Mouse (Mus musculus) erythroid progenitor cell, adult 5-6 weeks (primary cell): Measurements from ENCODE around the gene Mtrex. TPM values are rescaled to one million over a fixed set of nuclear protein-coding genes. Genes with fewer than 3 reads are reported as not detected.

ENCODE experiments used
- ATAC-seq: replicated peaks from 2 replicates; pipeline ENCODE4 v1.8.0; 2016; ENCODE audit warnings: moderate number of reproducible peaks, mild to moderate bottlenecking, moderate TSS enrichment, inconsistent platforms; ENCODE audit not compliant: poor library complexity, low FRiP score, severe bottlenecking
- total RNA-seq, 2 experiments: library from RNA; stranded (forward) in 1 of 2; stranded (reverse) in 1 of 2; fragments of 150-400 nt in 1 of 2; fragments of 186-747, 209-891 nt in 1 of 2; gene quantifications; 2 replicates each; pipeline versions ENCODE4 v1.2.3 to v1.2.4; 2015 to 2017; ENCODE audit warnings: low replicate concordance in 2 of 2

Gene Mtrex
- total RNA-seq, 2 experiments from 2014 or later = 49.7 to 52.4 TPM

DNA sequence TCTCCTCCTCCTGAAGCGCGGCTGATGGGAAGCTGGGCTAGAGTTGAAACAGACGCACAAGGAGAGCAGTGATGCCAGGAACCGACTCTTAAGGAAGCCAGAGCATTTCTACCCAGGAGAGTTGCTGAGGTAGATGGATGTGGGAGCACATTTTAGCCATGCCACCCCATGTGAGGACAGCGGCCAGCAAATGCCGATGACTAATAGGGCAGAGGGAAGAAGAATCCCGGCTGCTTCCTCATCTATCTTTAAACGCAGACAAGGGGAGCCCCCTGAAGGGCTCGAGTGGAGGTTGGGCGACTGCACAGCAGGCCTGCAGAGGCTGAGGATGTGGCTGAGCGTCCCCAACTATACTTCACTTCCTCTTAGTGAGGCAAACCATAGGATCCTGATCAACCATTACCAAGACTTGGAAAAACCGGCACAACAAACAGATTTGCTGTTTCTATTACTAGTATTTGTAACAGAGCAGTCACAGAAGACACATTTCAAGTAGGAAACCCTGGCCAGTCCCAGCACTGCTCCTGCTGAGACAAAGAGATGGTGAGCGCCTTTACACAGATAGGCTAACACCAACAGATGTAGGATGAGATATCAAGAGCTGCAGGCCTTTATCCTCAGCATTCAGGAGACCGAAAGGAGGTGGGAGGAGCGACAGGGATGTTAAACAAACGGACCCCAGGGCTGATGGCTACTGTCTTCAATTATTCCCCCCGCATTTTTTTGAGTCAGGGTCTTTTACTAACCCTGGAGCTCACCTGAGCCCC is 55.5 kb downstream of the Mtrex start:
- ATAC-seq = no peak

- no peak for ATAC-seq
These were observed 57.0 kb downstream of the Mtrex start for GRCm38 (mm10) chr13:112870039-112870690.

DNA sequence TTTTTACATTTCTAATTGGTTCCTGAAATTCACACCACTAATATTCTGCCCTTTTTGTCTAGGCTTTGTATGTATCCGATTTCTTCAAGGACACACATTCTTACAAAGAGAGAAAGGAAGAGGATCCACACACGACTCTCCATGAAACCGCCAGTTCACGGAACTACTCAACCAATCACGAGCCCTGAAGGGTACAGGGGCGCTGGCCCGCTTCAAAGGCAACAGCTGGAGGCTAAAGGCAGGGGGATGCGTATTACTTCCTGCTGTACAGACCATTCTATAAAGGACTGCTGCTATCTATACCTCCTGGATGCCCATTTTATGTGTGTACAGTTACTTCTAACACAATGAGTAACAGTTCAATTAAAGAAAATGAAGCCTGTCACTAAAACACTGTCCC is 59.8 kb downstream of the Mtrex start:
- no peak for ATAC-seq

DNA sequence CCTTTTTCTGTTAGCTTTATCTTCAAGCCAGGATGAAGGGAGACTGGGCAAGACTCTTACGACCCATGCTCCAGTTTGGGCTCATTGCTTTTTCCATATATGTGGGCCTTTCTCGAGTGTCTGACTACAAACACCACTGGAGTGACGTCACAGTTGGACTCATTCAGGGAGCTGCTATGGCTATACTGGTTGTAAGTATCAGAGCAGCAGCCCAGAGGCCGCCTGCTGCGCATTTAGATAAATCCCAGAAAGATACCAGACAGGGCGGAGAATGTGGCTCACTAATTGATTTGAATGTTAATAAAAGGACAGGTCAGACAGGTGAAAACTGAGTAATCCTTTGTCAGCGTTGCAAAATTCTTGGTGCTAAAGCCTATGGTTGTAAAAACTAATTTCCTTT is 60.4 kb downstream of the Mtrex start:
- ATAC-seq = peak; percentile 60; the same call in 1 of the 2 replicates

DNA sequence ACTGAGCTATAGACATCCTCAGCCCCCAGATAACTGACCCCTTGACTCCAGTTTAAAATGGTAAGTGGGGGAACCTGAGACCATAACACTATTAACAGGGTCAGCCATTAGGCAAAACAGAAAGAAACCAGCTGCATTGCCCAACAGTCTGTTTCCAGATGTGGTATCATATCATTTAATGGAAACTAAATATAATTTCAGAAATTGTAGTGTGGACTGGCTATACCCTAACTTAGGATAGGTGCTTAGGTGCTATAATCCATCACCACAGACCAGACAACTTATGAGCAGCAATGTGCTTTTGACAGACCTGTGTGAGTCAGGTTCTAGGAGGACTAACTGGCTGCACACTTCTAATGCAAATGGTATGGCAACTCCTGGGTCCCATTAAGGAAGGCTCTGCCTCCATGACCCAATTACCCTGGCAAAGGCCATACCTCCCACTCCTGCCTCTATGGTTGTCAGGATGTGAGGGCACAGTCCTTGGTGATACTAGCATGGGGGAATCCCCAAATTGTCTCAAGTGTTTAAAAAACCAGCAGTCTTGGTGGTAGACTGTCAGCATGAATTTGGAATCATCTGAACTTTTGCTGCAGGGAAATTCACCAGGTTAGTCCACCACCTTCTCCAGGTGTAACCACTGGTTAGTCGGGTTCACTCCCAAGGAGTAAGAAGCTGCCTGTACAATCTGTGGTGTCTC is 64.1 kb downstream of the Mtrex start:
- no peak for ATAC-seq

- ATAC-seq = no peak
These were observed 64.9 kb downstream of the Mtrex start for GRCm38 (mm10) chr13:112862342-112862741.

DNA sequence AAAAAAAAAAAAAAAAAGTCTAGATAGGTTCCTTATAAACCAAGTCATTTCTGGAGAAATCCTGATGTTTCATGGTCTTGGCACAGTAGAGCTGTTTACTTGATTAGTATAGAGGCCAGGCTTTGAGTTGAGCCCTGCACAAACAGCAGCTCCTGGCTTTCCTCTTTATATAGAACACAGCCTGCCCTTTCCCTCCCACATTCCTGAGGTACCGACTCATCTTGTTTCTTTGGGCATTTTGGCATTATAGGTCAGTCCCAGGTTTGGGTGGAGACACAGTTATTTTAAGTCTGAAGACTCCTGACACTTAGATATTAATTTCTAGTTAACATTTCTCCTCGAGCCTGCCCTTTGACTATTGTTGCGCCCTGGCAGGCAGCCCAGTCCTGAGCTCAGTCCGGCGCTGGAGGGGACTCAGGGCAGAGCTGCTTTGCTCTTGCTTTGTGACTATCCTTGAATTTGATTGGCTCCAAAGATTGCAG is 65.3 kb downstream of the Mtrex start:
- ATAC-seq = no peak

- ATAC-seq = no peak
These were observed 66.3 kb downstream of the Mtrex start for GRCm38 (mm10) chr13:112860911-112861310.

- no peak for ATAC-seq
These were observed 66.8 kb downstream of the Mtrex start for GRCm38 (mm10) chr13:112860370-112860769.

- ATAC-seq = no peak
These were observed 67.5 kb downstream of the Mtrex start for GRCm38 (mm10) chr13:112859574-112860134.

DNA sequence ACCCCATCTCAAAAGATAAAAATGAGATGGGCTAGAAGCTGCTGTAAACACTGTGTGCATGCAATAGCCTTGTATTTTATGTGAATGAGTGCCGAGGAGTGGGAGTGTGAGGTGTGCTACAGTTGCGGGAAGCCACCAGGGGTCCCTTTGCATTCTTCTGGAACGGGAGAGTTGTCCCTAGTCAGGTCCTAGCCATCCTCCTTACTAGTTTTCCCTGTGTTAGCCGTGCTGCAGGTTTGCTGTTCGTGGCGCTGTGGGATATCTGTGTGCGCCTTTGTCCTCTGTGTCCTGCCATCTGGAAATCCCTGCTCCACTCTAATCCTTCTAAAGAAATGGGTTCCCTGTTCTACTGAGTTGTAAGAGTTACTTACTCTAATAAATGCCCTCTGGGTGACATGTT is 69.3 kb downstream of the Mtrex start:
- no peak for ATAC-seq

DNA sequence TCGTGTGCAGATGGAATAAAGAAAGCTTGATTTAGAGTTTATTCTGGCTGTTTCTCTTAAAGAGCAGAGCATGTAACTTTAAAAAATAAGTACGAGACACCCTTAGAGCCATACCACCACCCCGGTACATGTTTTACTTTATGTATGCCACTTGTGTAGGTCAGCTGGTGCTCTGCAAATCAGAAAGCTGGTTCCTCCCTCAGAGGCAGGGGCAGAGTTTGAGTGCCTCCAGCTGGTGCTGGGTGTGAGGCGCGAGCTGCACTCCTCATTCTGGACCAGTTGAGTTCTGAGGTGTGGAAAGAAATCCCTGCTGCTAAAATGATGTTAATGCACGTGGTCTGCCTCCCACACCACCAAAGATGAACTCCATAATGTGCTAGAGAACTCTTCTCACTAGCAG is 72.8 kb downstream of the Mtrex start:
- no peak for ATAC-seq

DNA sequence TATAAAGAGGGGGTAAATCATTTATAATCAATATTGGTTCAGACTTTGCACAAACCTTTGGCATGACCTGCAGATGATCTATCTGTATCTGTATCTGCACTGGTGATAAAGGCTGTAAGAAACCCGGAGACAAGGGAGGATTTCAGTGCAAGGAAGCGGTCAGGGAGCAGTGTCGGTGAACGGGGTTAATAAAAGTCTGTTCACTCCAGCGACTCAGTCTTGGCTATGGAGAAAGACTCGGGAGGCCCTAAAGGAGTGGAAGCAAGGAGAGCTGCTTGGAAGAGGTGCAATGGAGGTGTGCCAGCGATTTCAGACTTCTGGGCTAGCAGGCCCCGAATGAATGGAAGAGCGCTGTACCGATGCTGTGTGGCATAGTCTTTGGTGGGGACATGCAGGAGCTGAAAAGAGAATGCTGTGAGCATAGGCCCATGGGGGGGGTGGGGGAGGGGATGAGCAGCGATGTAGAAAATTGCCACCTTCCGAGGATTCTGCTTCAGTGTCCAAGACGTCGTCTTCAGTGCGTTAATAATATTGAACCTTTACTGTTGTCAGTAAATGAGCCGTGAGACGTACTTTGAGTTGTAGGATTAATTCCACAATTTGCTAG is 73.4 kb downstream of the Mtrex start:
- no peak for ATAC-seq

- ATAC-seq = no peak
These were observed 81.3 kb downstream of the Mtrex start for GRCm38 (mm10) chr13:112845931-112846330.

GRCm38 (mm10) chr13:112840241-112841087 is 86.7 kb downstream of the Mtrex start:
- no peak for ATAC-seq

DNA sequence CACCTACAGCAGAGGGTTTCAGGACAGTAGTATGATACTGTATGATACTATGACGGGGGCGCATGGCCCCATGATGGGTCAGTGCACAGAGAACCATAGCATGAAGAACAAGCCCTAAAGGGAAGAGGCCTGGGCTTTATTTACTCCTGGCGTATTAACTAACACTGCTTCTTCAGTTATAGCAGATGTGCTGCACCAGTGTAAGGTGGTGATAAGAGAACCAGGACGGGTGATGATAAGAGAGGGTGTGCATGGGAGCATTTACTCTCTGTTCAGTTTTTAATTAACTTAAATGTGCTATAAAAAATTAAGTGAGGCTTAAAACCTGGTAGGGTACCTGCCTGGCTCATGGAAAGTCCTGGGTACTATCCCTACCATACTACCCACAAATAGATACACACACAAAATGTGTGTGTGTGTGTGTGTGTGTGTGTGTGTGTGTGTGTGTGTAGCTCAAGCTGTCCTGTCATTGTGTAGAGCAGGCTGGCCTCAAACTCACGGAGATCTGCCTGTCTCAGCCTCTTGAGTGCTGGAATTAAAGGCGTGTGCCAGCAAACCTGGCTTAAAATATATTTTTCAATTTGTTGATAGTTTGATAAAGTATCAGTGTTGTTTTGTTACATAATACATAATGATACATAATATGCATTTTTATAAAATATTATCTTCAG is 88.5 kb downstream of the Mtrex start:
- ATAC-seq = peak; percentile 90

DNA sequence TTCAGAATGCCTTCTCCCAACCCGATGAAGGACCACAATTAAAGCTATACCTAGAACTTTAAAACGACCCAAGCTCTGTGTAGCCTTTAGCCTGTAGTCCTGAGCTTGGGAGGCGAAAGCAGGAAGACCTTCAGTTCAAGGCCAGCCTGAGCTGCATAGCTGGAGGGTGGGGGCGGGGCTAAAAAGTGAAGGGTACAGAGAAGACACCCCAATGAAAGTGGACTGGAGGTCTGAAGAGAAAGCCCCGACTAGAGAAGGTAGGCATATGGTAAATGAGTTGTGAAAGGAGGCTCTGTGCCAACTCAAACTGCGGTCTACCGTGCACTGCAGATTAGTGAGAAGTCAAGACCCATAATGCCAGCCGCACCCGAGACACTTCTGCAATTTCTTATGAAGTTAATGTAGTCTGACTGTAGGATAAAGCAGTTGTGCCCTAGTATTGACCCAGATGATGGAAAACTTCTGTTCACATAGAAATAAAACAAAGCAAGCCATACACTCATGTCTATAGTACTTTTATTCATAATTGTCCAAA is 89.5 kb downstream of the Mtrex start:
- peak; percentile 57 for ATAC-seq

- no peak for ATAC-seq
These were observed 90.2 kb downstream of the Mtrex start for GRCm38 (mm10) chr13:112836951-112837350.
